Mouse (Mus musculus): Measurements from ENCODE around the gene Lamc3.

- no peak for TF ChIP-seq TAL1 (IDR thresholded peaks at IDR 0.05; ENCODE audit: low read length)
- no peak for TF ChIP-seq GATA1 (IDR thresholded peaks at IDR 0.05; ENCODE audit: low read length)
Observed at GRCm38 (mm10) chr2:31929664-31930063, 42.6 kb downstream of the Lamc3 start.

Measured in erythroblast, embryonic 14.5 days (primary cell).